Mouse (Mus musculus) adrenal gland, postnatal 10 days (tissue): Measurements from ENCODE around the gene Slc25a10. TPM values are rescaled to one million over a fixed set of nuclear protein-coding genes. Genes with fewer than 3 reads are reported as not detected.

Experiments used
- DNase-seq: peaks from one replicate; pipeline ENCODE4 v3.0.0; 2021; ENCODE audit warnings: mixed read lengths
- total RNA-seq, 2 experiments: library from RNA; stranded (reverse); gene quantifications; 2 replicates each; pipeline ENCODE4 v1.2.3; 2021

Gene Slc25a10
- total RNA-seq, 2 experiments from 2014 or later, result 58.5 to 60.9 TPM

- peak; percentile 92 for DNase-seq
Observed at GRCm38 (mm10) chr11:120484265-120484981, 7.2 kb upstream of the Slc25a10 start, which contains the start of gene Mrpl12. Mrpl12 (plus strand) TSS chr11:120484613.

- no peak for DNase-seq
Observed at GRCm38 (mm10) chr11:120485251-120485650, 6.4 kb upstream of the Slc25a10 start.

- no peak for DNase-seq
Observed at GRCm38 (mm10) chr11:120488516-120488915, 3.1 kb upstream of the Slc25a10 start.

GRCm38 (mm10) chr11:120489054-120489761, 2.4 kb upstream of the Slc25a10 start:
- peak; percentile 75 for DNase-seq

- DNase-seq, result peak; percentile 51
Observed at GRCm38 (mm10) chr11:120490291-120491046, 1.2 kb upstream of the Slc25a10 start.

- peak; percentile 67 for DNase-seq
Observed at GRCm38 (mm10) chr11:120492024-120492877, 611 bp downstream of the Slc25a10 start.

- DNase-seq, result no peak
Observed at GRCm38 (mm10) chr11:120492878-120493203, 1.2 kb downstream of the Slc25a10 start.

GRCm38 (mm10) chr11:120493351-120493750, 1.7 kb downstream of the Slc25a10 start:
- no peak for DNase-seq

- DNase-seq, result no peak
Observed at GRCm38 (mm10) chr11:120493911-120494310, 2.3 kb downstream of the Slc25a10 start.

GRCm38 (mm10) chr11:120497436-120497835, 5.8 kb downstream of the Slc25a10 start:
- DNase-seq, result peak; percentile 84

- peak; percentile 51 for DNase-seq
Observed at GRCm38 (mm10) chr11:120498226-120498625, 6.6 kb downstream of the Slc25a10 start.

- DNase-seq, result no peak
Observed at GRCm38 (mm10) chr11:120498891-120499290, 7.3 kb downstream of the Slc25a10 start.

- DNase-seq, result no peak
Observed at GRCm38 (mm10) chr11:120499894-120500293, 8.3 kb downstream of the Slc25a10 start.

GRCm38 (mm10) chr11:120500357-120500756, 8.7 kb downstream of the Slc25a10 start:
- DNase-seq, result peak; percentile 51

- no peak for DNase-seq
Observed at GRCm38 (mm10) chr11:120501018-120501417, 9.4 kb downstream of the Slc25a10 start.

GRCm38 (mm10) chr11:120501701-120502100, 10.1 kb downstream of the Slc25a10 start:
- DNase-seq, result no peak

GRCm38 (mm10) chr11:120505661-120506060, 14.0 kb downstream of the Slc25a10 start:
- DNase-seq, result no peak

- no peak for DNase-seq
Observed at GRCm38 (mm10) chr11:120506899-120507298, 15.3 kb downstream of the Slc25a10 start.

GRCm38 (mm10) chr11:120507611-120508289, 16.1 kb downstream of the Slc25a10 start:
- no peak for DNase-seq

GRCm38 (mm10) chr11:120508290-120508870, 16.7 kb downstream of the Slc25a10 start:
- no peak for DNase-seq

- no peak for DNase-seq
Observed at GRCm38 (mm10) chr11:120509940-120510339, 18.3 kb downstream of the Slc25a10 start.
